Mouse (Mus musculus): ENCODE data around the gene Gm5934. TPM values are rescaled to one million over a fixed set of nuclear protein-coding genes. Genes with fewer than 3 reads are reported as not detected.
"Not testable (repeated sequence)": the region's sequence is repeated elsewhere in the genome, so short reads cannot be mapped to it uniquely, and the experiment has no call there.

The Gm5934 gene
- polyA plus RNA-seq (2014; fragmentation: Nextera tagmentation; extraction: Ambion mirVana): not detected in 2 replicates

DNA sequence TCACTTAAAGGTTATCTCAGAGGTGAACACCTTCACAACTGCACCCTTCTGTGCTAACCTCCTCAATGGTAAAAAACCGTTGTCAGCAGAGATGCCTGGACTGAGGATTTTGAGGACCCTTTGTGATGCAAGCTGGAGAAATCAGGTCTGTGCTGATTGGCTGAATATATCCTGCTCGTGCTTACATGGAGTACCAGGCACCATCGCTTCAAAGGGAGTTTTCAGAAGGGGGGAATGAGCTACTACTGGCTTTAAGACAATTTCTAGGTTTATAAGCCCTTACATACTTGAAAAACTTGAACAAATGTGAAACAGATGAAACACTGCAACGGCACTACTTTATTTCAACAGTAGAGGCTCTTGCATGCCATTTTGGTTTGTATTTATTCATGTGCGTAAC lies at the start of gene Gm5934:
Gene Gm5934, minus strand, starts transcription at position 101 of the 400 bp plus-strand sequence.
- DNase-seq (ENCODE audit: low spot score); H3K9ac ChIP-seq (replicated peaks; ENCODE audit: low read length); H3K36me3 ChIP-seq (replicated peaks; ENCODE audit: control insufficient read depth, insufficient read depth, low read depth, low read length); H3K4me3 ChIP-seq (ENCODE audit: low read depth, low read length); H3K4me1 ChIP-seq (ENCODE audit: control insufficient read depth, insufficient read depth, low read length); H3K27ac ChIP-seq (replicated peaks; ENCODE audit: low read depth, low read length); H3K9me3 ChIP-seq (replicated peaks; ENCODE audit: control insufficient read depth, low read length); H3K4me2 ChIP-seq (ENCODE audit: low read depth, low read length); H3K27me3 ChIP-seq (ENCODE audit: control insufficient read depth, insufficient read depth, low read length); ATAC-seq (replicated peaks; ENCODE audit: insufficient number of reproducible peaks, low FRiP score, low TSS enrichment, low read depth): not testable (repeated sequence)
- 84% methylated on average over 5 of the region's 5 CpGs for WGBS

Other genes starting within 250 kb of the Gm5934 start
- not detected in 2 replicates for gene Gm4297, start 74.1 kb upstream of the Gm5934 start, polyA plus RNA-seq (2014; fragmentation: Nextera tagmentation; extraction: Ambion mirVana)

All from embryonic facial prominence, embryonic 11.5 days (tissue).